Mouse (Mus musculus) neural tube, embryonic 11.5 days (tissue): ENCODE measurements around the gene Plscr3. TPM values are rescaled to one million over a fixed set of nuclear protein-coding genes. Genes with fewer than 3 reads are reported as not detected.

ENCODE experiments used
- ATAC-seq: fragments of 200-750 bp; cut with Nextera tagmentation; 2 replicates; pipeline ENCODE4 v1.8.0; 2017; ENCODE audit warnings: moderate number of reproducible peaks, mild to moderate bottlenecking, moderate TSS enrichment, moderate library complexity; ENCODE audit not compliant: insufficient read depth, low FRiP score, low TSS enrichment
- DNase-seq: peaks from one replicate; pipeline ENCODE4 v3.0.0-alpha.2; 2015; ENCODE audit warnings: low spot score
- H3K27ac ChIP-seq: fragments of 300-500 bp; sonication (generic); 2 replicates; pipeline ENCODE4 v1.5.1; 2014; ENCODE audit warnings: low read depth, mild to moderate bottlenecking, low read length
- H3K27me3 ChIP-seq: fragments of 300-500 bp; sonication (generic); 2 replicates; pipeline ENCODE4 v1.6.1; 2014; ENCODE audit warnings: mild to moderate bottlenecking, low read length, mixed read lengths; ENCODE audit not compliant: control insufficient read depth, insufficient read depth
- H3K36me3 ChIP-seq: fragments of 300-500 bp; sonication (generic); 2 replicates; pipeline ENCODE4 v1.6.1; 2014; ENCODE audit warnings: mild to moderate bottlenecking, low read length, moderate library complexity, mixed read lengths; ENCODE audit not compliant: control insufficient read depth, insufficient read depth
- H3K4me1 ChIP-seq: fragments of 300-500 bp; sonication (generic); 2 replicates; pipeline ENCODE4 v1.6.1; 2014; ENCODE audit warnings: low read length, mixed read lengths; ENCODE audit not compliant: control insufficient read depth, insufficient read depth
- H3K4me2 ChIP-seq: fragments of 300-500 bp; sonication (generic); 2 replicates; pipeline ENCODE4 v1.6.1; 2014; ENCODE audit warnings: low read depth, mild to moderate bottlenecking, moderate library complexity
- H3K4me3 ChIP-seq: fragments of 300-500 bp; sonication (generic); 2 replicates; pipeline ENCODE4 v1.5.1; 2014; ENCODE audit warnings: low read depth, low read length
- H3K9ac ChIP-seq: fragments of 300-500 bp; sonication (generic); 2 replicates; pipeline ENCODE4 v1.6.1; 2014; ENCODE audit warnings: mild to moderate bottlenecking, low read length
- H3K9me3 ChIP-seq: fragments of 300-500 bp; sonication (generic); 2 replicates; pipeline ENCODE4 v1.6.1; 2016; ENCODE audit warnings: low read length; ENCODE audit not compliant: control insufficient read depth
- WGBS: fragments of 180-500 bp; shearing (Covaris S2); extraction: QIAGEN DNeasy Blood & Tissue Kit; methylation state at CpG from one replicate; pipeline ENCODE4 v1.1.7; 2014; 5-methylcytosine and 5-hydroxymethylcytosine counted together
- polyA plus RNA-seq: library from polyadenylated mRNA; unstranded; fragments of >200 nt; fragmentation: Nextera tagmentation; extraction: Ambion mirVana; gene quantifications from 2 replicates; pipeline ENCODE4 v1.2.1, GENCODE M21; 2014

Gene Plscr3
- polyA plus RNA-seq, 1 experiment from 2014 or later = 75.4 TPM

GRCm38 (mm10) chr11:69864138-69864860 lies 18.1 kb downstream of the Plscr3 start:
- Histone ChIP-seq H3K4me2 (no peak overlapping the region), H3K27ac (no peak overlapping the region), H3K36me3 (no peaks in the 10 kb centered on the region), H3K9me3 (no peaks in the 10 kb centered on the region), H3K27me3 (peaks cover under 1% of the 10 kb centered on the region), H3K4me3 (no peak overlapping the region), H3K4me1 (no peaks in the 10 kb centered on the region), H3K9ac (no peak overlapping the region)
- no peak for DNase-seq
- no peak for ATAC-seq
- 61% methylated on average over 8 of the region's 8 CpGs for WGBS

- DNase-seq = no peak
- no peak overlapping the region for H3K9ac ChIP-seq
- H3K27me3 ChIP-seq = no peaks in the 10 kb centered on the region
- no peaks in the 10 kb centered on the region for H3K36me3 ChIP-seq
- no peak overlapping the region for H3K4me2 ChIP-seq
- H3K4me3 ChIP-seq = no peak overlapping the region
- H3K4me1 ChIP-seq = no peaks in the 10 kb centered on the region
- no peak overlapping the region for H3K27ac ChIP-seq
- no peaks in the 10 kb centered on the region for H3K9me3 ChIP-seq
- WGBS = 87% methylated on average over 9 of the region's 9 CpGs
- no peak for ATAC-seq
Measured at GRCm38 (mm10) chr11:69865561-69865960, 19.4 kb downstream of the Plscr3 start.

- no peak overlapping the region for H3K4me3 ChIP-seq
- no peak overlapping the region for H3K27ac ChIP-seq
- no peaks in the 10 kb centered on the region for H3K36me3 ChIP-seq
- H3K9ac ChIP-seq = no peak overlapping the region
- ATAC-seq (no peak), DNase-seq (no peak)
- no peak overlapping the region for H3K4me2 ChIP-seq
- no peaks in the 10 kb centered on the region for H3K27me3 ChIP-seq
- H3K4me1 ChIP-seq = no peaks in the 10 kb centered on the region
- 73% methylated on average over 9 of the region's 9 CpGs for WGBS
- H3K9me3 ChIP-seq = no peaks in the 10 kb centered on the region
Measured at GRCm38 (mm10) chr11:69867335-69867734, 21.2 kb downstream of the Plscr3 start.

GRCm38 (mm10) chr11:69870289-69871069 lies 24.3 kb downstream of the Plscr3 start:
- no peaks in the 10 kb centered on the region for H3K27me3 ChIP-seq
- no peak overlapping the region for H3K4me3 ChIP-seq
- H3K4me1 ChIP-seq = no peaks in the 10 kb centered on the region
- no peaks in the 10 kb centered on the region for H3K9me3 ChIP-seq
- no peak for ATAC-seq
- 94% methylated on average over 2 of the region's 2 CpGs for WGBS
- no peaks in the 10 kb centered on the region for H3K36me3 ChIP-seq
- H3K4me2 ChIP-seq = no peak overlapping the region
- H3K9ac ChIP-seq = no peak overlapping the region
- no peak overlapping the region for H3K27ac ChIP-seq
- DNase-seq = no peak

- WGBS = 84% methylated on average over 7 of the region's 7 CpGs
Measured at GRCm38 (mm10) chr11:69871822-69872221, 25.6 kb downstream of the Plscr3 start.

GRCm38 (mm10) chr11:69872451-69872850 lies 26.3 kb downstream of the Plscr3 start:
- ATAC-seq = no peak
- Histone ChIP-seq H3K36me3 (no peaks in the 10 kb centered on the region), H3K9me3 (no peaks in the 10 kb centered on the region), H3K4me2 (no peak overlapping the region), H3K4me3 (no peak overlapping the region), H3K4me1 (no peaks in the 10 kb centered on the region), H3K27me3 (no peaks in the 10 kb centered on the region), H3K27ac (no peak overlapping the region), H3K9ac (no peak overlapping the region)
- no peak for DNase-seq
- 72% methylated on average over 4 of the region's 4 CpGs for WGBS

More at GRCm38 (mm10) chr11:69871822-69872221, 25.6 kb downstream of the Plscr3 start:
- H3K4me3 ChIP-seq = no peak overlapping the region
- H3K4me1 ChIP-seq = no peaks in the 10 kb centered on the region
- no peak overlapping the region for H3K4me2 ChIP-seq
- no peaks in the 10 kb centered on the region for H3K36me3 ChIP-seq
- no peak for ATAC-seq
- no peak overlapping the region for H3K9ac ChIP-seq
- H3K27me3 ChIP-seq = no peaks in the 10 kb centered on the region
- H3K9me3 ChIP-seq = no peaks in the 10 kb centered on the region
- no peak overlapping the region for H3K27ac ChIP-seq
- no peak for DNase-seq

GRCm38 (mm10) chr11:69876186-69876585 lies 30.0 kb downstream of the Plscr3 start:
- DNase-seq (no peak), ATAC-seq (no peak)
- Histone ChIP-seq H3K4me2 (no peak overlapping the region), H3K27ac (no peak overlapping the region), H3K36me3 (no peaks in the 10 kb centered on the region), H3K27me3 (no peaks in the 10 kb centered on the region), H3K4me1 (peaks cover 9% of the 10 kb centered on the region), H3K9ac (no peak overlapping the region), H3K4me3 (no peak overlapping the region), H3K9me3 (no peaks in the 10 kb centered on the region)
- 66% methylated on average over 7 of the region's 7 CpGs for WGBS

- no peak overlapping the region for H3K27ac ChIP-seq
- H3K4me2 ChIP-seq = peak overlapping the region; percentile 3; the same call in 1 of the 2 replicates
- 3% methylated on average over 12 of the region's 12 CpGs for WGBS
Measured at GRCm38 (mm10) chr11:69876867-69877266, 30.7 kb downstream of the Plscr3 start.

More at GRCm38 (mm10) chr11:69876867-69877266, 30.7 kb downstream of the Plscr3 start:
- 0 out of 2 replicates have a peak, but pooled peaks have one; percentile 40 for ATAC-seq
- DNase-seq = peak; percentile 85
- H3K9ac ChIP-seq = no peak overlapping the region
- H3K36me3 ChIP-seq = no peaks in the 10 kb centered on the region
- no peak overlapping the region for H3K4me3 ChIP-seq
- no peaks in the 10 kb centered on the region for H3K27me3 ChIP-seq
- peaks cover 13% of the 10 kb centered on the region for H3K4me1 ChIP-seq
- no peaks in the 10 kb centered on the region for H3K9me3 ChIP-seq
